Mouse (Mus musculus) hindbrain, embryonic 11.5 days (tissue): ENCODE data around the gene Tlcd1. TPM values are rescaled to one million over a fixed set of nuclear protein-coding genes. Genes with fewer than 3 reads are reported as not detected.
"Not testable (repeated sequence)": the region's sequence is repeated elsewhere in the genome, so short reads cannot be mapped to it uniquely, and the experiment has no call there.

ENCODE experiments used
- ATAC-seq: fragments of 200-750 bp; cut with Nextera tagmentation; 2 replicates; pipeline ENCODE4 v1.8.0; 2017; ENCODE audit warnings: mild to moderate bottlenecking, moderate TSS enrichment, moderate library complexity; ENCODE audit not compliant: low FRiP score
- DNase-seq: peaks from one replicate; pipeline ENCODE4 v3.0.0-alpha.2; 2015; ENCODE audit warnings: low spot score
- H3K27ac ChIP-seq: fragments of 300-500 bp; sonication (generic); 2 replicates; pipeline ENCODE4 v1.5.1; 2014; ENCODE audit warnings: mild to moderate bottlenecking, low read depth, low read length
- H3K27me3 ChIP-seq: fragments of 300-500 bp; sonication (generic); 2 replicates; pipeline ENCODE4 v1.6.1; 2014; ENCODE audit warnings: mild to moderate bottlenecking, low read length, moderate library complexity, mixed read lengths; ENCODE audit not compliant: control insufficient read depth, insufficient read depth
- H3K36me3 ChIP-seq: fragments of 300-500 bp; sonication (generic); 2 replicates; pipeline ENCODE4 v1.6.1; 2014; ENCODE audit warnings: mild to moderate bottlenecking, low read length, moderate library complexity, mixed read lengths; ENCODE audit not compliant: control insufficient read depth, insufficient read depth
- H3K4me1 ChIP-seq: fragments of 300-500 bp; sonication (generic); replicated peaks from 2 replicates; pipeline ENCODE4 v1.6.1; 2014; ENCODE audit warnings: low read length, mixed read lengths; ENCODE audit not compliant: control insufficient read depth, insufficient read depth
- H3K4me2 ChIP-seq: fragments of 300-500 bp; sonication (generic); replicated peaks from 2 replicates; pipeline ENCODE4 v1.6.1; 2014; ENCODE audit warnings: mild to moderate bottlenecking, low read depth, low read length
- H3K4me3 ChIP-seq: fragments of 300-500 bp; sonication (generic); 2 replicates; pipeline ENCODE4 v1.5.1; 2014; ENCODE audit warnings: low read depth, low read length
- H3K9ac ChIP-seq: fragments of 300-500 bp; sonication (generic); 2 replicates; pipeline ENCODE4 v1.6.1; 2014; ENCODE audit warnings: low read depth, low read length
- H3K9me3 ChIP-seq: fragments of 300-500 bp; sonication (generic); 2 replicates; pipeline ENCODE4 v1.6.1; 2016; ENCODE audit warnings: low read length; ENCODE audit not compliant: control insufficient read depth
- WGBS: fragments of 180-500 bp; shearing (Covaris S2); extraction: QIAGEN DNeasy Blood & Tissue Kit; methylation state at CpG from one replicate; pipeline ENCODE4 v1.1.7; 2014; 5-methylcytosine and 5-hydroxymethylcytosine counted together
- polyA plus RNA-seq: library from polyadenylated mRNA; unstranded; fragments of >200 nt; fragmentation: Nextera tagmentation; extraction: Ambion mirVana; gene quantifications from 2 replicates; pipeline ENCODE4 v1.2.1, GENCODE M21; 2014

Gene Tlcd1
- polyA plus RNA-seq, 1 experiment from 2014 or later = 9.5 TPM

GRCm38 (mm10) chr11:78182961-78183844 is 6.7 kb downstream of the Tlcd1 start, which contains the start of gene Rpl23a:
Gene Rpl23a, minus strand, starts transcription at chr11:78183584.
- Histone ChIP-seq H3K4me1 (peaks cover 14% of the 10 kb centered on the region), H3K36me3 (peaks cover 9% of the 10 kb centered on the region; the same call in 1 of the 2 replicates), H3K9ac (peak within 1 kb of the TSS; percentile 91), H3K4me2 (peak within 1 kb of the TSS; percentile 54), H3K27ac (peak within 1 kb of the TSS; percentile 93), H3K4me3 (peak within 1 kb of the TSS; percentile 88), H3K9me3 (no peaks in the 10 kb centered on the region), H3K27me3 (no peaks in the 10 kb centered on the region)
- DNase-seq (peak; percentile 89), ATAC-seq (peak; percentile 92)
- WGBS = under 1% methylated on average over 38 of the region's 38 CpGs

- H3K9ac ChIP-seq = no peak overlapping the region
- peaks cover 9% of the 10 kb centered on the region; the same call in 1 of the 2 replicates for H3K36me3 ChIP-seq
- H3K27ac ChIP-seq = no peak overlapping the region
- H3K9me3 ChIP-seq = no peaks in the 10 kb centered on the region
- H3K4me3 ChIP-seq = peak overlapping the region; percentile 88
- ATAC-seq (peak; percentile 15), DNase-seq (no peak)
- WGBS = 50% methylated on average over 10 of the region's 10 CpGs
- peaks cover 8% of the 10 kb centered on the region for H3K4me1 ChIP-seq
- peak overlapping the region; percentile 54 for H3K4me2 ChIP-seq
- H3K27me3 ChIP-seq = no peaks in the 10 kb centered on the region
Observed at GRCm38 (mm10) chr11:78183884-78184514, 7.5 kb downstream of the Tlcd1 start.

- not testable (repeated sequence) for H3K4me1 ChIP-seq, H3K4me3 ChIP-seq, ATAC-seq, H3K27ac ChIP-seq, DNase-seq, H3K9ac ChIP-seq, H3K9me3 ChIP-seq, H3K36me3 ChIP-seq, H3K4me2 ChIP-seq, H3K27me3 ChIP-seq
- WGBS = 96% methylated on average over 6 of the region's 6 CpGs
Observed at GRCm38 (mm10) chr11:78184702-78185101, 8.2 kb downstream of the Tlcd1 start.

DNA sequence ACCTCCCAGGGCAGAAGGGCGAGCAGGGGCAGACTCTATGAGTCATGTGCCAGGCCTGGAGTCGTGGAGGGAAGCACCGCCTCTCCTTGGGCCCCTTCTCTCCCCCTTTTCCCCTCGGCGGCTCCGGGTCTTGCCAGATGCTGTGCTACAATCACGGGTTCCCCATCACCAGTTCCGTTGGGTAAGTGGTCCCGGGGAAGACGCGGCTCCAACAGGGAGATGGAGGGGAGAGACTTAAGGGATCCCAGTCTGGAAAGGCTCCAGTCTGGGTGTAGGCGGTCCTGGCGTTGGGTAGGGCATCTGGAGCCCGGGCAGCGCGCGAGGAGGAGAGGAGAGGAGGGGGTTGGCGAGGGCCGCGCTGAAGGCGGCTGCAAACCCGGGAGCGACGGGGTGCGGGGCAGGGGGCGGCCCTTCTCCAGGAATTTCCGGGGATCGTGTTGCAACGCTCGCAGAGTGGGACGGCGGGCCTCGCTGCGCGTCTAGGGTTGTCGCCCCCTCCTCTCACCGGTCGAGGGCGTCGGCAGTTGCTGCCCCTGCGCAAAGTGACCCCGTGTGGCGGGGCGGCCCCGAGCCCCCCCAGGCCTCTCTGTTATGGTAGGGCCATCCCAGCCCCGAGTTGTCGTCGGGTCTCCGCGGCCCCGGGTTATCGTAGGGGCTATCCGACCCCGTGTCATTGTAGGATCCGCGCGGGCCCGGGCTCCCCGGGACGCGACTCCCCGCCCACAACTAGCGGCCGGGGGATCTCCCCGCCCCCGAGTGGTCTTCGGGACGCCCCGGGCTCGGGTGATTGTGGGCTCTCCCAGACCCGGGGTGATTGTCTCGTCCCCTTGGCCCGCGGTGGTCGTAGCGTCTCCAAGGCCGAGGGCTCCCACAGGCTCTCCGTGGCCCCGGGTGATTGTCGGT is 12.1 kb downstream of the Tlcd1 start, which contains the start of gene Rab34:
Rab34 (plus strand) TSS at position 100 of the 903 bp plus-strand sequence.
- Histone ChIP-seq H3K4me2 (peak within 1 kb of the TSS; percentile 76), H3K36me3 (0 out of 2 replicates have a peak, but pooled peaks cover 2% of the 10 kb centered on the region), H3K27ac (peak within 1 kb of the TSS; percentile 94), H3K4me1 (0 out of 2 replicates have a peak, but pooled peaks cover 2% of the 10 kb centered on the region), H3K9me3 (no peaks in the 10 kb centered on the region), H3K27me3 (no peaks in the 10 kb centered on the region), H3K9ac (peak within 1 kb of the TSS; percentile 84), H3K4me3 (peak within 1 kb of the TSS; percentile 72)
- ATAC-seq (peak; percentile 75), DNase-seq (peak; percentile 82)
- 0% methylated on average over 72 of the region's 80 CpGs for WGBS

GRCm38 (mm10) chr11:78189234-78190040 is 12.9 kb downstream of the Tlcd1 start:
- peak overlapping the region; percentile 84 for H3K9ac ChIP-seq
- ATAC-seq = peak; percentile 91
- peak overlapping the region; percentile 72 for H3K4me3 ChIP-seq
- H3K36me3 ChIP-seq = 0 out of 2 replicates have a peak, but pooled peaks cover 2% of the 10 kb centered on the region
- DNase-seq = peak; percentile 92
- no peaks in the 10 kb centered on the region for H3K9me3 ChIP-seq
- 2% methylated on average over 39 of the region's 42 CpGs for WGBS
- H3K27ac ChIP-seq = peak overlapping the region; percentile 94
- H3K4me2 ChIP-seq = peak overlapping the region; percentile 76
- H3K4me1 ChIP-seq = 0 out of 2 replicates have a peak, but pooled peaks cover 2% of the 10 kb centered on the region
- no peaks in the 10 kb centered on the region for H3K27me3 ChIP-seq

GRCm38 (mm10) chr11:78190041-78190440 is 13.5 kb downstream of the Tlcd1 start:
- WGBS = 72% methylated on average over 6 of the region's 6 CpGs
- Histone ChIP-seq H3K9me3 (no peaks in the 10 kb centered on the region), H3K27ac (peak overlapping the region; percentile 94), H3K4me2 (peak overlapping the region; percentile 76), H3K9ac (0 out of 2 replicates have a peak overlapping the region, but pooled peaks have one; percentile 84), H3K4me1 (0 out of 2 replicates have a peak, but pooled peaks cover 2% of the 10 kb centered on the region), H3K27me3 (no peaks in the 10 kb centered on the region), H3K36me3 (0 out of 2 replicates have a peak, but pooled peaks cover 2% of the 10 kb centered on the region), H3K4me3 (no peak overlapping the region; the same call in 1 of the 2 replicates)
- ATAC-seq = no peak
- DNase-seq = no peak

DNA sequence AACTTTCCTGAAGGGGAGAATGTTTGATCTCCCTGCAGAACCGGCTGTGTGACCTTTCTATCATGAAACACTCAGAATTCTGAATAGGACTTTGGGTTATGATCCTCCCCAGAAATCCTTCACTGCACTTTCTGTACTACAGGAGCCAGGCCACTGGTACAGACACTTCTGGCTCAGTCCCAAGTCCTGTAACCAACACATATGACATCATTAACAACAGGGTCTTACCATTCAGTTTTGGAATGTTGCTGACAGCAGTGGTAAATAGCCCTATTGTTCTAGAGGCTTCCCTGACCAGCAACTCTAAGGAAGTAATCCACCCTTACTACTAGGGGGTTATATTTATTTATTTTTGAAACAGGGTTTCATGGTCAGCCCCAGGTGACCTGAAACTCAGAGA is 16.6 kb downstream of the Tlcd1 start, which contains the start of gene Proca1:
Proca1 (plus strand) TSS at position 280 of the 400 bp plus-strand sequence.
- H3K27me3 ChIP-seq = no peaks in the 10 kb centered on the region
- no peak within 1 kb of the TSS for H3K9ac ChIP-seq
- no peaks in the 10 kb centered on the region for H3K9me3 ChIP-seq
- ATAC-seq (no peak), DNase-seq (no peak)
- H3K4me3 ChIP-seq = no peak within 1 kb of the TSS
- 0 out of 2 replicates have a peak, but pooled peaks cover 2% of the 10 kb centered on the region for H3K4me1 ChIP-seq
- H3K4me2 ChIP-seq = peak within 1 kb of the TSS; percentile 39; the same call in 1 of the 2 replicates
- no peak within 1 kb of the TSS for H3K27ac ChIP-seq
- WGBS = 92% methylated on average over 1 of the region's 1 CpGs
- 0 out of 2 replicates have a peak, but pooled peaks cover 2% of the 10 kb centered on the region for H3K36me3 ChIP-seq
